Mouse (Mus musculus) spleen, postnatal 10 days (tissue): ENCODE data around the gene Ift20.

Experiments used
- DNase-seq, 2 experiments: peaks; one replicate each; pipeline ENCODE4 v3.0.0; 2021 to 2022; ENCODE audit warnings: low spot score in 2 of 2

Ift20 gene

GRCm38 (mm10) chr11:78536080-78536689 lies at the start of gene Ift20, which contains the start of gene Tnfaip1:
Gene Ift20, plus strand, starts transcription at chr11:78536361.
Gene Tnfaip1, minus strand, starts transcription at chr11:78536332.
- peak; percentile 88 to 99 for DNase-seq

- DNase-seq = peak; percentile 47 to 74
Observed at GRCm38 (mm10) chr11:78488168-78488567, 48.0 kb upstream of the Ift20 start.

- no peak for DNase-seq
Observed at GRCm38 (mm10) chr11:78490781-78491241, 45.4 kb upstream of the Ift20 start.

DNA sequence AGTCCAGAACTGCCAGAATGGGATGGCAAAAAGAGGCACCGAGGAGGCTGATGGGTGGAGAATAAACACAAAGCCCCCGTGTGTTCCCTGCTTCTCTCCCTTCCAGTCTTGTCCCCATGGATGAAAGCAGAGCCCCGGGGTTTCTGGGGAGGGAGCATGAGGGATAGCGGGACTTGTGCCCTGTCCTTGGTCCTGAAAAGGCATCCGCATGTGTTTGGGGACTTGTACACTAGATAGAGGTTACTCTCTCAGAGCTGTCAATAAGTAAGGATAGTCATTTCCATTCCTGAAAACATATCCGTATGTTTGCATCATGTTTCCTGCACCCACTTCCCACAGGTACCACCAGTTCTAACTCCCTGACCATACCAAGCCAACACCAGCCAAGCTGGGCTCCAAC lies 40.3 kb upstream of the Ift20 start:
- DNase-seq = peak in 1 of 2 experiments; percentile 52

- peak in 1 of 2 experiments; percentile 37 for DNase-seq
Observed at GRCm38 (mm10) chr11:78497071-78497541, 39.1 kb upstream of the Ift20 start.

DNA sequence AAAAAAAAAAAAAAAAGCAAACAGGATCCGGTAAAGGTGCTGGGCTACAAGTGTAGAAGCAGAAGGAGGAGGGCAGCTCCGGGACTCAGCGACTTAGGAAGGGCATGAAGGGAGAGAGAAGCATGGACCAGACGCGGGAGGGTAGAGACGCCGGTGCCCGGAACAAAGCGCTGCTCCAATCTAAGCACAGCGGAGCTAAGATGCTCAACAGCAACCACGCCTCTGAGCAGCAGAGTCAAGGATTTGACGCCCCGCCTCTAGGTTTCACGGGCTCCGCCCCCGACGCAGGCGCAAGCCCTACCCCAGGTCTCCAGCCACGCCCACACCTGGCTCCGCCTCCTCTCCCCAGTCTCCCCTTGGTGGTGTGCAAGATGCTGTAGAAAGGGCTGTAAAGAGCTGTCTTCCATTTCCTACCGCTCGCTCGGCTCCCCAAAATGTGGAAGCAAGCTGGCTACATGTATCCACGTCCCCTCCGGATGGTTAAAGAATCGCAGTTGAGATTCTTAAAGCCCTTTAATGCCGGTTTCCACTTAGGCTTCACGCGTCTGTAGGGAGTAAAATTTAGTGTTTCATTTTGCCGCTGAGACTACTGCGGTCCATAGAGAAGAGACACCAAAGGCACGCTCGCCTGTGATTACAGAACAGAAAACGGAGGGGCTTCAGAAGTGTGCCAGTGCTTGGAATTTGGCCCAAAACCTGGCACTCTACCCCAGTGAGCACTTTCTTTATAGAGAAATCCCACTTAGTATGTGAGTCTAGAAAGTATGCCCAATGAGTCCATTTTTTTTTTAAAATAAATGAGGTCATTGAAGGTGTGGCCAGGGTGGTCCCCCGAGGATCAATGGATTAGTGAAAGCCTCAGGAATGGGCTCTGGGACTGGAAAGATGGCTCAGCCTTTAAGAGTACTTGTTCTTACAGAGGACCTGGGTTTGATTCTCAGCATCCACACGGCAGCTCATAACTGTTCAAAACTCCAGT lies 38.3 kb upstream of the Ift20 start, which contains the start of gene Sarm1:
Gene Sarm1 (minus strand): TSS at position 211 of the 979 bp plus-strand sequence.
- DNase-seq = peak; percentile 78 to 96

DNA sequence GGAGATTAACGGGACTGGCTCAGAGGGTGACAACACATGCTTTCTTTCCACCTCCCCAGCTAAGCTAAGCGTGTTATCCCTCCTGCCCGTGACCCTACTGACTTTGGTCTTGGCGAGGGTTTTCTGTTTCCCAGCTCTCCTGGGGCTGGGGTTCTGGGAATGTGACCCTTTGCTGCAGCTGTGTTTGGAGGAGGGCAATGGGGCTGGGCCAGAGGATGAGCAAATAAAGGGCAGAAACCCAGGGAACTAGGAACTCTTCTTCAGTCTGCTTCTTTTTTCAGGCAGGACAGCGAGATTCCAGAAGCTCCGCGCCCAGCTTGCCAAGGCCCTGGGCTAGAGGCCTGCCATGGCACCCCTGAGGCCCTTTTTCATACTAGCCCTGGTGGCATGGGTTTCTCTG lies 37.2 kb upstream of the Ift20 start, which contains the start of gene Vtn:
Gene Vtn (plus strand): TSS at position 88 of the 400 bp plus-strand sequence.
- DNase-seq = no peak

- no peak for DNase-seq
Observed at GRCm38 (mm10) chr11:78499543-78499942, 36.6 kb upstream of the Ift20 start.

- DNase-seq = no peak
Observed at GRCm38 (mm10) chr11:78500623-78501202, 35.4 kb upstream of the Ift20 start.

GRCm38 (mm10) chr11:78501529-78501928 lies 34.6 kb upstream of the Ift20 start:
- no peak for DNase-seq

- DNase-seq = no peak
Observed at GRCm38 (mm10) chr11:78502909-78503650, 33.1 kb upstream of the Ift20 start, which contains the start of gene Sebox. Gene Sebox, plus strand, starts transcription at chr11:78503447.

DNA sequence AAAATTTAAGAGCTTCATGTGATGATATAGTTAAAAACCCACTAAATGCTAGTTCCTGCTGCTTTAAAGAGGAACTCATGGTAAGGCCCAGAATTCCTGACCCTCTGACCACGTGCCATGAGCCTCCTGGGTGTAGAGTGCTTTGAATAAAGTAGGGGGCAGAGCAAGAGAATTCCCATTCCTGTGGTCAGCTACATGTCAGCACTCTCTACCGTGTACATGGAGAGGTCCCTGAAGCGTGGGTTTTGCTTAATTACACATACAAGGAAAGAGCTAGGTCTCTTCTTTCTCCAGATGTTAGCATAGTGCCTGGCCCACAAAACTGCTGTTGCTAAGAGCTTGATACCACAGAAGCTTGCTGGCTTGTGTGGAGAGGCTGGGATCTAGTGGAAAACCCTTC lies 30.7 kb upstream of the Ift20 start:
- DNase-seq = no peak

DNA sequence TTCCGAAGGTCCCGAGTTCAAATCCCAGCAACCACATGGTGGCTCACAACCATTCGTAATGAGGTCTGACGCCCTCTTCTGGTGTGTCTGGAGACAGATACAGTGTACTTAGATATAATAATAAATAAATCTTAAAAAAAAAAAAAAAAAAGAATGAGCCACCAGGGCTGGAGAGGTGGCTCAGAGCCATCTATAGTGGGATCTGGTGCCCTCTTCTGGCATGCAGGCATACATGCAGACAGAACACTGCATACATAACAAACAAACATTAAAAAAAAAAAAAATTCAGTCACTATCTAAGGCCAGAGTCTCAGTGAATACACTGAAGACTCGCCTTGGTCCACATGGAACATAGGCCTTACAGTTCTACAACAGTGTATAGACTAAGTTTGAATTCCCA lies 27.0 kb upstream of the Ift20 start:
- DNase-seq = peak in 1 of 2 experiments; percentile 55

GRCm38 (mm10) chr11:78512025-78512957 lies 23.9 kb upstream of the Ift20 start, which contains the start of the genes Tmem199 and Poldip2:
Gene Tmem199, minus strand, starts transcription at chr11:78512172.
Gene Poldip2, plus strand, starts transcription at chr11:78512193.
- DNase-seq = peak; percentile 67 to 91

DNA sequence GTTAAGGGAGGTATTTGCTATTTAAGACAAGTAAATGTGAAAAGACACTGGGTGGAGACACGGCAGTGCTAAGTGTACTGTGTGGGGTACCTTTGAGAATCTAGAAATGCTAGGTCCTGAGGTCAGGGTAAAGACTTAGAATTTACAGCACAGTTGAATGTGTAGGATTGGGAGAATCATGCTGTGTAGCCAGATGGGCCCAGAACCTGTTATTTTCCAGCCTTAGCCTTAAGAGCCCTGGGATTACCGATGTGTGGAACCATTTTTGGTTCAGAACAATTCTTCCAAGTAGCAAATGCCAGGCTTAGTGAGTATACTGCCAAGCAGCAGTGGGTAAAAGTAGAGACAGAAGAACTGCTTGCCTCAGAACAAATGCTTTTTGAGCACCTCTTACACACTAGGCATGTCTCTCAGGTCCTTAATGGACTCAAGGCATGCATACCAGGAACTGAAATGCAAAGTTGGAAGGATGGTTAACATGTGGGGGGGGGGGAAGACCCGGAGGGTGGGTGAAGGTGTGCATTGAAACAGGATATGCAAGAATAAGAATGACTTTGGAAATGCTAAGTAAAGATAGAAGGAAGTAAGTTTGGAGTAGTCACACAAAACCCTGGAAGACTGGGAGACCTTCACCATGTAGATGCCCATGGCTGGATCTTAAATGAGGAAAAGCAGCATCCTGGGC lies 22.9 kb upstream of the Ift20 start:
- no peak for DNase-seq

- DNase-seq = peak in 1 of 2 experiments; percentile 45
Observed at GRCm38 (mm10) chr11:78515549-78516325, 20.4 kb upstream of the Ift20 start.

- DNase-seq = no peak
Observed at GRCm38 (mm10) chr11:78518931-78519330, 17.2 kb upstream of the Ift20 start.

- DNase-seq = no peak
Observed at GRCm38 (mm10) chr11:78521880-78522279, 14.3 kb upstream of the Ift20 start.
